Mouse (Mus musculus) limb, embryonic 10.5 days (tissue): ENCODE measurements around the gene Sod3. TPM values are rescaled to one million over a fixed set of nuclear protein-coding genes. Genes with fewer than 3 reads are reported as not detected.

Source experiments
- DNase-seq: peaks from one replicate; pipeline ENCODE4 v3.0.0-alpha.2; 2017; ENCODE audit warnings: low spot score
- H3K27ac ChIP-seq: fragments of 300-500 bp; sonication (generic); 2 replicates; pipeline ENCODE4 v1.5.1; 2016; ENCODE audit warnings: mild to moderate bottlenecking
- H3K27me3 ChIP-seq: fragments of 300-500 bp; sonication (generic); 2 replicates; pipeline ENCODE4 v1.6.1; 2016; ENCODE audit warnings: low read depth, mild to moderate bottlenecking; ENCODE audit not compliant: poor library complexity, severe bottlenecking
- H3K36me3 ChIP-seq: fragments of 300-500 bp; sonication (generic); 2 replicates; pipeline ENCODE4 v1.6.1; 2016; ENCODE audit warnings: mild to moderate bottlenecking, moderate library complexity
- H3K4me1 ChIP-seq: fragments of 300-500 bp; sonication (generic); 2 replicates; pipeline ENCODE4 v1.6.1; 2016
- H3K4me3 ChIP-seq: fragments of 300-500 bp; sonication (generic); 2 replicates; pipeline ENCODE4 v1.5.1; 2016; ENCODE audit warnings: mild to moderate bottlenecking, moderate library complexity
- H3K9me3 ChIP-seq: fragments of 300-500 bp; sonication (generic); replicated peaks from 2 replicates; pipeline ENCODE4 v1.6.1; 2016; ENCODE audit warnings: mild to moderate bottlenecking
- WGBS: fragments of 180-500 bp; shearing (Covaris S2); methylation state at CpG from one replicate; pipeline ENCODE4 v1.1.7; 2016; 5-methylcytosine and 5-hydroxymethylcytosine counted together
- polyA plus RNA-seq: library from polyadenylated mRNA; unstranded; fragments of >200 nt; fragmentation: Nextera tagmentation; extraction: Ambion mirVana; gene quantifications from 2 replicates; pipeline ENCODE4 v1.2.1, GENCODE M21; 2016

Gene Sod3
- polyA plus RNA-seq: 0.05 TPM in 1 of 2 replicates, not detected in the other

GRCm38 (mm10) chr5:52363468-52364150 is at the start of gene Sod3:
Gene Sod3, plus strand, starts transcription at chr5:52363791.
- Histone ChIP-seq H3K4me3 (no peak within 1 kb of the TSS), H3K9me3 (no peaks in the 10 kb centered on the region), H3K27ac (no peak within 1 kb of the TSS), H3K27me3 (peaks cover 8% of the 10 kb centered on the region), H3K4me1 (peaks cover 17% of the 10 kb centered on the region), H3K36me3 (no peaks in the 10 kb centered on the region)
- no peak for DNase-seq
- 24% methylated on average over 11 of the region's 11 CpGs for WGBS

GRCm38 (mm10) chr5:52316926-52317325 is 46.7 kb upstream of the Sod3 start:
- 95% methylated on average over 7 of the region's 7 CpGs for WGBS

GRCm38 (mm10) chr5:52319499-52319898 is 44.1 kb upstream of the Sod3 start:
- DNase-seq: no peak
- H3K4me1 ChIP-seq: no peaks in the 10 kb centered on the region
- WGBS: 89% methylated on average over 8 of the region's 8 CpGs
- H3K27me3 ChIP-seq: no peaks in the 10 kb centered on the region
- H3K4me3 ChIP-seq: no peak overlapping the region
- no peaks in the 10 kb centered on the region for H3K36me3 ChIP-seq
- H3K27ac ChIP-seq: no peak overlapping the region
- H3K9me3 ChIP-seq: no peaks in the 10 kb centered on the region

More at GRCm38 (mm10) chr5:52316926-52317325, 46.7 kb upstream of the Sod3 start:
- Histone ChIP-seq H3K27me3 (no peaks in the 10 kb centered on the region), H3K36me3 (no peaks in the 10 kb centered on the region), H3K4me3 (no peak overlapping the region), H3K4me1 (no peaks in the 10 kb centered on the region), H3K27ac (no peak overlapping the region), H3K9me3 (no peaks in the 10 kb centered on the region)
- DNase-seq: no peak

GRCm38 (mm10) chr5:52332120-52332519 is 31.5 kb upstream of the Sod3 start:
- DNase-seq: no peak
- H3K9me3 ChIP-seq: no peaks in the 10 kb centered on the region
- H3K36me3 ChIP-seq: no peaks in the 10 kb centered on the region
- H3K27me3 ChIP-seq: no peaks in the 10 kb centered on the region
- H3K27ac ChIP-seq: no peak overlapping the region
- H3K4me1 ChIP-seq: no peaks in the 10 kb centered on the region; the same call in 1 of the 2 replicates
- no peak overlapping the region for H3K4me3 ChIP-seq
- 39% methylated on average over 8 of the region's 8 CpGs for WGBS

GRCm38 (mm10) chr5:52335590-52335989 is 28.0 kb upstream of the Sod3 start:
- no peaks in the 10 kb centered on the region for H3K9me3 ChIP-seq
- no peaks in the 10 kb centered on the region for H3K36me3 ChIP-seq
- DNase-seq: no peak
- no peaks in the 10 kb centered on the region; the same call in 1 of the 2 replicates for H3K4me1 ChIP-seq
- WGBS: 88% methylated on average over 3 of the region's 3 CpGs
- H3K27me3 ChIP-seq: no peaks in the 10 kb centered on the region
- no peak overlapping the region for H3K4me3 ChIP-seq
- H3K27ac ChIP-seq: no peak overlapping the region

GRCm38 (mm10) chr5:52339134-52339533 is 24.5 kb upstream of the Sod3 start:
- no peak overlapping the region for H3K4me3 ChIP-seq
- no peaks in the 10 kb centered on the region for H3K27me3 ChIP-seq
- no peak for DNase-seq
- H3K4me1 ChIP-seq: no peaks in the 10 kb centered on the region
- no peaks in the 10 kb centered on the region for H3K36me3 ChIP-seq
- no peak overlapping the region for H3K27ac ChIP-seq
- no peaks in the 10 kb centered on the region for H3K9me3 ChIP-seq
- WGBS: 88% methylated on average over 2 of the region's 2 CpGs

GRCm38 (mm10) chr5:52346890-52347289 is 16.7 kb upstream of the Sod3 start:
- Histone ChIP-seq H3K4me1 (no peaks in the 10 kb centered on the region), H3K27me3 (no peaks in the 10 kb centered on the region), H3K36me3 (no peaks in the 10 kb centered on the region), H3K27ac (no peak overlapping the region), H3K4me3 (no peak overlapping the region), H3K9me3 (no peaks in the 10 kb centered on the region)
- DNase-seq: no peak
- WGBS: 78% methylated on average over 2 of the region's 2 CpGs

- H3K4me1 ChIP-seq: no peaks in the 10 kb centered on the region
- no peak for DNase-seq
- H3K9me3 ChIP-seq: no peaks in the 10 kb centered on the region
- H3K27ac ChIP-seq: no peak overlapping the region
- no peaks in the 10 kb centered on the region for H3K36me3 ChIP-seq
- H3K4me3 ChIP-seq: no peak overlapping the region
- H3K27me3 ChIP-seq: no peaks in the 10 kb centered on the region
- WGBS: 92% methylated on average over 2 of the region's 2 CpGs
These were observed 13.1 kb upstream of the Sod3 start for GRCm38 (mm10) chr5:52350451-52350850.

GRCm38 (mm10) chr5:52351561-52351960 is 12.0 kb upstream of the Sod3 start:
- no peaks in the 10 kb centered on the region for H3K4me1 ChIP-seq
- H3K4me3 ChIP-seq: no peak overlapping the region
- no peaks in the 10 kb centered on the region for H3K36me3 ChIP-seq
- H3K27me3 ChIP-seq: no peaks in the 10 kb centered on the region
- no peak for DNase-seq
- H3K9me3 ChIP-seq: no peaks in the 10 kb centered on the region
- 95% methylated on average over 2 of the region's 2 CpGs for WGBS
- H3K27ac ChIP-seq: no peak overlapping the region

GRCm38 (mm10) chr5:52352730-52353129 is 10.9 kb upstream of the Sod3 start:
- Histone ChIP-seq H3K4me3 (no peak overlapping the region), H3K27ac (no peak overlapping the region), H3K4me1 (peaks cover 4% of the 10 kb centered on the region; the same call in 1 of the 2 replicates), H3K36me3 (no peaks in the 10 kb centered on the region), H3K27me3 (no peaks in the 10 kb centered on the region), H3K9me3 (no peaks in the 10 kb centered on the region)
- DNase-seq: no peak
- WGBS: 90% methylated on average over 5 of the region's 5 CpGs

- no peak for DNase-seq
- Histone ChIP-seq H3K27ac (no peak overlapping the region), H3K27me3 (no peaks in the 10 kb centered on the region), H3K4me3 (no peak overlapping the region), H3K4me1 (peaks cover 4% of the 10 kb centered on the region; the same call in 1 of the 2 replicates), H3K9me3 (no peaks in the 10 kb centered on the region), H3K36me3 (no peaks in the 10 kb centered on the region)
- WGBS: 79% methylated on average over 4 of the region's 4 CpGs
These were observed 9.2 kb upstream of the Sod3 start for GRCm38 (mm10) chr5:52354441-52354840.

- no peak for DNase-seq
- H3K27me3 ChIP-seq: no peaks in the 10 kb centered on the region
- no peaks in the 10 kb centered on the region for H3K9me3 ChIP-seq
- H3K4me3 ChIP-seq: no peak overlapping the region
- H3K36me3 ChIP-seq: no peaks in the 10 kb centered on the region
- 90% methylated on average over 7 of the region's 7 CpGs for WGBS
- peaks cover 9% of the 10 kb centered on the region; the same call in 1 of the 2 replicates for H3K4me1 ChIP-seq
- no peak overlapping the region for H3K27ac ChIP-seq
These were observed 8.0 kb upstream of the Sod3 start for GRCm38 (mm10) chr5:52355612-52356011.

GRCm38 (mm10) chr5:52357175-52357754 is 6.3 kb upstream of the Sod3 start:
- Histone ChIP-seq H3K4me3 (no peak overlapping the region), H3K36me3 (no peaks in the 10 kb centered on the region), H3K27me3 (no peaks in the 10 kb centered on the region), H3K4me1 (peaks cover 9% of the 10 kb centered on the region; the same call in 1 of the 2 replicates), H3K27ac (no peak overlapping the region), H3K9me3 (no peaks in the 10 kb centered on the region)
- 70% methylated on average over 9 of the region's 9 CpGs for WGBS
- DNase-seq: no peak
